Mouse (Mus musculus): ENCODE data around the gene Fam107b. TPM values are rescaled to one million over a fixed set of nuclear protein-coding genes. Genes with fewer than 3 reads are reported as not detected.

The Fam107b gene
- total RNA-seq, 2 experiments from 2014 or later: 7.7 to 9.3 TPM

Other genes with a start within 250 kb of the Fam107b start
- 10 to 100 TPM in 1 of 2 experiments, 1 to 10 TPM in 1; 7.7 to 10.4 TPM for gene Rpp38, start 237.8 kb upstream of the Fam107b start, total RNA-seq (2021)
- 1 to 10 TPM in 1 of 2 experiments, under 1 TPM in 1; 0.96 to 1.3 TPM for gene Acbd7, start 234.3 kb upstream of the Fam107b start, total RNA-seq (2021)
- not detected for gene Olah, start 173.3 kb upstream of the Fam107b start, total RNA-seq (2021)
- gene Meig1, start 147.8 kb upstream of the Fam107b start, total RNA-seq (2021): 1 to 10 TPM; 1.6 to 2.0 TPM
- gene Dclre1c, start 146.4 kb upstream of the Fam107b start, total RNA-seq (2021): 10 to 100 TPM; 10.7 to 11.9 TPM
- gene Suv39h2, start 95.5 kb upstream of the Fam107b start, total RNA-seq (2021): 1 to 10 TPM; 3.5 to 4.0 TPM
- gene Gm45902, start 57.7 kb upstream of the Fam107b start, total RNA-seq (2021): 1 to 10 TPM; 4.2 to 4.4 TPM
- 10 to 100 TPM; 43.9 to 44.6 TPM for gene Hspa14, start 57.7 kb upstream of the Fam107b start, total RNA-seq (2021)
- under 1 TPM; 0.47 to 0.53 TPM for gene Cdnf, start 57.5 kb upstream of the Fam107b start, total RNA-seq (2021)

Data from left cerebral cortex, adult 18-20 months (tissue).